Mouse (Mus musculus) heart, postnatal 0 days (tissue): Measurements from ENCODE around the gene Ctr9. TPM values are rescaled to one million over a fixed set of nuclear protein-coding genes. Genes with fewer than 3 reads are reported as not detected.
A peak's percentile ranks its signal among the peaks of the same experiment; 100 is the strongest.

Experiments
- ATAC-seq: fragments of 200-750 bp; cut with Nextera tagmentation; 2 replicates; pipeline ENCODE4 v1.8.0; 2017; ENCODE audit warnings: low read depth, moderate number of reproducible peaks, moderate library complexity; ENCODE audit not compliant: insufficient read depth
- DNase-seq: peaks from one replicate; pipeline ENCODE4 v3.0.0-alpha.2; 2016; ENCODE audit warnings: low spot score
- H3K27ac ChIP-seq: fragments of 300-500 bp; sonication (generic); 2 replicates; pipeline ENCODE4 v1.5.1; 2014; ENCODE audit warnings: low read depth, mild to moderate bottlenecking
- H3K27me3 ChIP-seq: fragments of 300-500 bp; sonication (generic); 2 replicates; pipeline ENCODE4 v1.6.1; 2014; ENCODE audit warnings: low read length, mixed read lengths; ENCODE audit not compliant: control insufficient read depth, insufficient read depth
- H3K36me3 ChIP-seq: fragments of 300-500 bp; sonication (generic); replicated peaks from 2 replicates; pipeline ENCODE4 v1.6.1; 2014; ENCODE audit warnings: low read length, mixed read lengths; ENCODE audit not compliant: control insufficient read depth, insufficient read depth
- H3K4me1 ChIP-seq: fragments of 300-500 bp; sonication (generic); 2 replicates; pipeline ENCODE4 v1.6.1; 2014; ENCODE audit warnings: antibody characterized with exemption; ENCODE audit not compliant: control insufficient read depth, insufficient read depth
- H3K4me2 ChIP-seq: fragments of 300-500 bp; sonication (generic); 2 replicates; pipeline ENCODE4 v1.6.1; 2014; ENCODE audit warnings: low read depth, mild to moderate bottlenecking, low read length, moderate library complexity
- H3K4me3 ChIP-seq: fragments of 300-500 bp; sonication (generic); 2 replicates; pipeline ENCODE4 v1.5.1; 2014; ENCODE audit warnings: low read depth, low read length
- H3K9ac ChIP-seq: fragments of 300-500 bp; sonication (generic); replicated peaks from 2 replicates; pipeline ENCODE4 v1.6.1; 2014; ENCODE audit warnings: low read depth, low read length, mixed read lengths
- H3K9me3 ChIP-seq: fragments of 300-500 bp; sonication (generic); replicated peaks from 2 replicates; pipeline ENCODE4 v1.6.1; 2016; ENCODE audit warnings: low read length; ENCODE audit not compliant: control insufficient read depth
- CTCF ChIP-seq: IDR thresholded peaks from 2 replicates; pipeline ENCODE4 v1.5.1; 2016; ENCODE audit warnings: antibody characterized with exemption, control low read depth, low read depth
- EP300 ChIP-seq: IDR thresholded peaks from 2 replicates; pipeline ENCODE4 v1.6.1; 2016; ENCODE audit warnings: antibody characterized with exemption, low read depth
- WGBS: fragments of 180-500 bp; shearing (Covaris S2); extraction: QIAGEN DNeasy Blood & Tissue Kit; methylation state at CpG from one replicate; pipeline ENCODE4 v1.1.7; 2014; 5-methylcytosine and 5-hydroxymethylcytosine counted together
- polyA plus RNA-seq: library from polyadenylated mRNA; unstranded; fragments of >200 nt; fragmentation: Nextera tagmentation; extraction: Ambion mirVana; gene quantifications from 2 replicates; pipeline ENCODE4 v1.2.1, GENCODE M21; 2015
- total RNA-seq: library from RNA; depleted of rRNA; stranded (reverse); fragments of >200 nt; gene quantifications from 2 replicates; pipeline ENCODE4 v1.2.3, GENCODE M21; 2014; ENCODE audit warnings: low replicate concordance

The Ctr9 gene
- total and polyA plus RNA-seq, 2 experiments from 2014 or later, result 11.6 to 30.4 TPM

GRCm38 (mm10) chr7:111049652-111050421, 21.1 kb downstream of the Ctr9 start:
- WGBS, result 43% methylated on average over 6 of the region's 6 CpGs
- DNase-seq (peak; percentile 78), ATAC-seq (peak; percentile 77)
- Histone ChIP-seq H3K4me1 (no peaks in the 10 kb centered on the region), H3K9ac (no peak overlapping the region), H3K27me3 (no peaks in the 10 kb centered on the region), H3K36me3 (peaks cover 94% of the 10 kb centered on the region), H3K4me3 (no peak overlapping the region), H3K27ac (no peak overlapping the region), H3K9me3 (no peaks in the 10 kb centered on the region), H3K4me2 (no peak overlapping the region)
- TF ChIP-seq CTCF (peak; percentile 88), EP300 (no peak)

GRCm38 (mm10) chr7:111055221-111055620, 26.5 kb downstream of the Ctr9 start:
- Histone ChIP-seq H3K27me3 (no peaks in the 10 kb centered on the region), H3K4me2 (no peak overlapping the region), H3K4me1 (peaks cover 6% of the 10 kb centered on the region; the same call in 1 of the 2 replicates), H3K27ac (peak overlapping the region; percentile 65), H3K4me3 (no peak overlapping the region), H3K9me3 (no peaks in the 10 kb centered on the region), H3K9ac (no peak overlapping the region), H3K36me3 (peaks cover 63% of the 10 kb centered on the region)
- peak; percentile 76 for ATAC-seq
- TF ChIP-seq CTCF (no peak), EP300 (no peak)
- WGBS, result 41% methylated on average over 19 of the region's 19 CpGs
- DNase-seq, result peak; percentile 53

- no peak overlapping the region for H3K27ac ChIP-seq
- 26% methylated on average over 3 of the region's 3 CpGs for WGBS
- H3K27me3 ChIP-seq, result no peaks in the 10 kb centered on the region
- peaks cover 6% of the 10 kb centered on the region; the same call in 1 of the 2 replicates for H3K4me1 ChIP-seq
- H3K4me3 ChIP-seq, result no peak overlapping the region
- TF ChIP-seq EP300 (no peak), CTCF (no peak)
- H3K4me2 ChIP-seq, result no peak overlapping the region
- ATAC-seq (no peak), DNase-seq (no peak)
- H3K36me3 ChIP-seq, result peaks cover 54% of the 10 kb centered on the region
- no peak overlapping the region for H3K9ac ChIP-seq
- no peaks in the 10 kb centered on the region for H3K9me3 ChIP-seq
These were observed 27.4 kb downstream of the Ctr9 start for GRCm38 (mm10) chr7:111055984-111056657.

- H3K9ac ChIP-seq, result no peak overlapping the region
- H3K36me3 ChIP-seq, result peaks cover 20% of the 10 kb centered on the region; the same call in 1 of the 2 replicates
- 72% methylated on average over 5 of the region's 5 CpGs for WGBS
- no peak overlapping the region for H3K4me3 ChIP-seq
- DNase-seq, result no peak
- no peaks in the 10 kb centered on the region for H3K9me3 ChIP-seq
- no peak overlapping the region for H3K27ac ChIP-seq
- H3K27me3 ChIP-seq, result no peaks in the 10 kb centered on the region
- TF ChIP-seq CTCF, result no peak
- no peak for TF ChIP-seq EP300
- ATAC-seq, result no peak
- H3K4me1 ChIP-seq, result peaks cover 6% of the 10 kb centered on the region; the same call in 1 of the 2 replicates
- H3K4me2 ChIP-seq, result no peak overlapping the region
These were observed 30.8 kb downstream of the Ctr9 start for GRCm38 (mm10) chr7:111059527-111059926.

GRCm38 (mm10) chr7:111062971-111063370, 34.2 kb downstream of the Ctr9 start:
- Histone ChIP-seq H3K27ac (no peak overlapping the region), H3K4me2 (no peak overlapping the region), H3K9ac (no peak overlapping the region), H3K4me1 (no peaks in the 10 kb centered on the region), H3K36me3 (peaks cover 5% of the 10 kb centered on the region), H3K27me3 (no peaks in the 10 kb centered on the region), H3K4me3 (no peak overlapping the region), H3K9me3 (peaks cover 4% of the 10 kb centered on the region; the same call in 1 of the 2 replicates)
- TF ChIP-seq CTCF (no peak), EP300 (no peak)
- no peak for DNase-seq
- no peak for ATAC-seq
- WGBS, result 97% methylated on average over 1 of the region's 1 CpGs
